Comparison of ENCODE assay signal across 16 mouse cellular contexts in genomic region chr9:119842091-119842490, GRCm38 (mm10). TPM values are rescaled to one million over a fixed set of nuclear protein-coding genes. Genes with fewer than 3 reads are reported as not detected.
A peak's percentile ranks its signal among the peaks of the same experiment; 100 is the strongest.
DNase-seq lines count a peak whose midpoint lies in the region; ATAC-seq and TF ChIP-seq lines count a peak whose summit lies in the region.
"Had no signal": no experiment of that assay in that cellular context is flagged by ENCODE, and none has a peak within 500 bp of the region (broad histone marks: within the 10 kb centered on the region; RNA-seq: fewer than 3 reads in every experiment).

No protein-coding gene starts in this region.

- H3K27me3 ChIP-seq in kidney, embryonic 15.5 days: no peaks in the 10 kb centered on the region
- no peaks in the 10 kb centered on the region for H3K27me3 ChIP-seq in kidney, postnatal 0 days (ENCODE audit: insufficient read depth, low read length)
- no peaks in the 10 kb centered on the region for H3K27me3 ChIP-seq in limb, embryonic 10.5 days (ENCODE audit: low read depth, poor library complexity, severe bottlenecking)
- no peaks in the 10 kb centered on the region for H3K27me3 ChIP-seq in liver, embryonic 16.5 days (ENCODE audit: control insufficient read depth, insufficient read depth, low read depth, low read length)
- H3K27me3 ChIP-seq: embryonic facial prominence, embryonic 15.5 days; forebrain, embryonic 13.5 days; heart, embryonic 12.5 days had no signal

- H3K4me2 ChIP-seq in kidney, embryonic 15.5 days: no peak overlapping the region
- no peak overlapping the region for H3K4me2 ChIP-seq in kidney, postnatal 0 days (ENCODE audit: low read length)
- no peak overlapping the region for H3K4me2 ChIP-seq in liver, embryonic 16.5 days (ENCODE audit: low read depth, low read length)
- H3K4me2 ChIP-seq: embryonic facial prominence, embryonic 15.5 days; forebrain, embryonic 13.5 days; heart, embryonic 12.5 days; limb, embryonic 13.5 days had no signal

- no peak overlapping the region for H3K9ac ChIP-seq in kidney, embryonic 15.5 days
- H3K9ac ChIP-seq in kidney, postnatal 0 days (ENCODE audit: low read depth, low read length): no peak overlapping the region
- H3K9ac ChIP-seq in liver, embryonic 16.5 days (ENCODE audit: low read depth, low read length): no peak overlapping the region
- H3K9ac ChIP-seq: embryonic facial prominence, embryonic 15.5 days; forebrain, embryonic 13.5 days; heart, embryonic 12.5 days; limb, embryonic 13.5 days had no signal

- H3K36me3 ChIP-seq in kidney, embryonic 15.5 days: no peaks in the 10 kb centered on the region
- no peaks in the 10 kb centered on the region for H3K36me3 ChIP-seq in kidney, postnatal 0 days (ENCODE audit: insufficient read depth, low read length)
- no peaks in the 10 kb centered on the region for H3K36me3 ChIP-seq in limb, embryonic 10.5 days
- no peaks in the 10 kb centered on the region for H3K36me3 ChIP-seq in liver, embryonic 16.5 days (ENCODE audit: control insufficient read depth, insufficient read depth)
- H3K36me3 ChIP-seq: embryonic facial prominence, embryonic 15.5 days; heart, embryonic 12.5 days; limb, embryonic 13.5 days had no signal

- peaks cover 15% of the 10 kb centered on the region; the same call in 1 of the 2 replicates for H3K4me1 ChIP-seq in kidney, embryonic 15.5 days
- no peaks in the 10 kb centered on the region for H3K4me1 ChIP-seq in kidney, postnatal 0 days (replicated peaks; ENCODE audit: insufficient read depth, low read length)
- peaks cover 52% of the 10 kb centered on the region for H3K4me1 ChIP-seq in limb, embryonic 10.5 days
- no peaks in the 10 kb centered on the region; the same call in 1 of the 2 replicates for H3K4me1 ChIP-seq in liver, embryonic 16.5 days (ENCODE audit: control insufficient read depth, low read depth, low read length)
- H3K4me1 ChIP-seq: embryonic facial prominence, embryonic 15.5 days; heart, embryonic 12.5 days had no signal

- no peaks in the 10 kb centered on the region for H3K9me3 ChIP-seq in kidney, embryonic 15.5 days (replicated peaks)
- no peaks in the 10 kb centered on the region for H3K9me3 ChIP-seq in kidney, postnatal 0 days (replicated peaks; ENCODE audit: low read length)
- H3K9me3 ChIP-seq in limb, embryonic 10.5 days (replicated peaks): no peaks in the 10 kb centered on the region
- H3K9me3 ChIP-seq in liver, embryonic 16.5 days (replicated peaks; ENCODE audit: control insufficient read depth, low read length): no peaks in the 10 kb centered on the region
- H3K9me3 ChIP-seq: embryonic facial prominence, embryonic 15.5 days; forebrain, embryonic 13.5 days; limb, embryonic 13.5 days had no signal

- TF ChIP-seq CTCF in kidney, postnatal 0 days (IDR thresholded peaks at IDR 0.05; ENCODE audit: low read depth): no peak

- no peak overlapping the region for H3K4me3 ChIP-seq in kidney, embryonic 15.5 days (replicated peaks)
- H3K4me3 ChIP-seq in kidney, postnatal 0 days (replicated peaks; ENCODE audit: low read depth, low read length): no peak overlapping the region
- H3K4me3 ChIP-seq in limb, embryonic 10.5 days: no peak overlapping the region
- no peak overlapping the region for H3K4me3 ChIP-seq in liver, embryonic 16.5 days (ENCODE audit: low read depth, low read length)
- H3K4me3 ChIP-seq: embryonic facial prominence, embryonic 15.5 days; forebrain, embryonic 13.5 days; heart, embryonic 12.5 days; limb, embryonic 13.5 days had no signal

- no peak overlapping the region for H3K27ac ChIP-seq in kidney, embryonic 15.5 days
- H3K27ac ChIP-seq in kidney, postnatal 0 days: no peak overlapping the region
- peak overlapping the region; percentile 72 for H3K27ac ChIP-seq in limb, embryonic 10.5 days
- H3K27ac ChIP-seq in liver, embryonic 16.5 days (ENCODE audit: low read length): no peak overlapping the region
- H3K27ac ChIP-seq: embryonic facial prominence, embryonic 15.5 days; forebrain, embryonic 13.5 days; limb, embryonic 13.5 days had no signal

- DNase-seq in kidney, adult 11 months: peak; percentile 82
- no peak for DNase-seq in kidney, postnatal 0 days (ENCODE audit: low spot score)
- no peak for DNase-seq in limb, embryonic 10.5 days (ENCODE audit: low spot score)
- no peak for DNase-seq in B cell, adult 2 months
- DNase-seq in urinary bladder, postnatal 36 days (ENCODE audit: low spot score in 2 of 2): no peak
- DNase-seq: adrenal gland, adult 8-10 months; cerebellum, adult 11-12 months; gastrocnemius, postnatal 36 days; lung, postnatal 10 days had no signal

- 30% methylated on average over 6 of the region's 6 CpGs for WGBS in kidney, embryonic 15.5 days
- 30% methylated on average over 6 of the region's 6 CpGs for WGBS in kidney, postnatal 0 days
- 47% methylated on average over 6 of the region's 6 CpGs for WGBS in limb, embryonic 10.5 days
- 34% methylated on average over 6 of the region's 6 CpGs for WGBS in liver, embryonic 16.5 days (ENCODE audit: insufficient replicate concordance)

- no peak for ATAC-seq in kidney, embryonic 15.5 days (replicated peaks; ENCODE audit: low FRiP score)
- ATAC-seq in kidney, postnatal 0 days (replicated peaks; ENCODE audit: low FRiP score, low read depth): peak; percentile 40; the same call in 1 of the 2 replicates
- peak; percentile 63 for ATAC-seq in liver, embryonic 16.5 days (ENCODE audit: low read depth)

RNA-seq across cellular contexts. Expression of gene Scn11a, which starts 16.8 kb away (rescaled TPM):
- polyA plus RNA-seq in kidney, embryonic 15.5 days (2015; fragmentation: Nextera tagmentation; extraction: Ambion mirVana): 0.04 TPM in 2 replicates
- 0.07 TPM in 1 of 2 replicates, not detected in the other for polyA plus RNA-seq in kidney, postnatal 0 days (2015; fragmentation: Nextera tagmentation; extraction: Ambion mirVana)
- 0.06 and 0.25 TPM in 2 replicates for polyA plus RNA-seq in limb, embryonic 10.5 days (2016; fragmentation: Nextera tagmentation; extraction: Ambion mirVana)
- polyA plus RNA-seq in liver, embryonic 16.5 days (2015; fragmentation: Nextera tagmentation; extraction: Ambion mirVana): 0.02 and 0.04 TPM in 2 replicates
- polyA plus RNA-seq: cortical plate, adult 2 months; heart, embryonic 12.5 days had no signal

RNA-seq across cellular contexts. Expression of gene Wdr48, which starts 52.6 kb away (rescaled TPM):
- polyA plus RNA-seq in kidney, embryonic 15.5 days (2015; fragmentation: Nextera tagmentation; extraction: Ambion mirVana): 51.9 and 53.6 TPM in 2 replicates
- polyA plus RNA-seq in kidney, postnatal 0 days (2015; fragmentation: Nextera tagmentation; extraction: Ambion mirVana): 30.8 and 31.1 TPM in 2 replicates
- polyA plus RNA-seq in limb, embryonic 10.5 days (2016; fragmentation: Nextera tagmentation; extraction: Ambion mirVana): 66.0 and 71.8 TPM in 2 replicates
- polyA plus RNA-seq in liver, embryonic 16.5 days (2015; fragmentation: Nextera tagmentation; extraction: Ambion mirVana): 19.4 and 21.1 TPM in 2 replicates
